Mouse (Mus musculus) hindlimb bud, embryonic 11.5 days (tissue): ENCODE measurements at regions not wholly inside any gene's neighbourhood (a gene's known extent, or its start where the extent isn't known, plus 50 kb on each side); places are given as distances from the start of the nearest gene placed in this dataset.

Experiments
- DNase-seq: peaks from one replicate; pipeline ENCODE4 v3.0.0-alpha.2; 2012; ENCODE audit warnings: low read depth, low spot score; ENCODE audit errors: extremely low spot score

DNA sequence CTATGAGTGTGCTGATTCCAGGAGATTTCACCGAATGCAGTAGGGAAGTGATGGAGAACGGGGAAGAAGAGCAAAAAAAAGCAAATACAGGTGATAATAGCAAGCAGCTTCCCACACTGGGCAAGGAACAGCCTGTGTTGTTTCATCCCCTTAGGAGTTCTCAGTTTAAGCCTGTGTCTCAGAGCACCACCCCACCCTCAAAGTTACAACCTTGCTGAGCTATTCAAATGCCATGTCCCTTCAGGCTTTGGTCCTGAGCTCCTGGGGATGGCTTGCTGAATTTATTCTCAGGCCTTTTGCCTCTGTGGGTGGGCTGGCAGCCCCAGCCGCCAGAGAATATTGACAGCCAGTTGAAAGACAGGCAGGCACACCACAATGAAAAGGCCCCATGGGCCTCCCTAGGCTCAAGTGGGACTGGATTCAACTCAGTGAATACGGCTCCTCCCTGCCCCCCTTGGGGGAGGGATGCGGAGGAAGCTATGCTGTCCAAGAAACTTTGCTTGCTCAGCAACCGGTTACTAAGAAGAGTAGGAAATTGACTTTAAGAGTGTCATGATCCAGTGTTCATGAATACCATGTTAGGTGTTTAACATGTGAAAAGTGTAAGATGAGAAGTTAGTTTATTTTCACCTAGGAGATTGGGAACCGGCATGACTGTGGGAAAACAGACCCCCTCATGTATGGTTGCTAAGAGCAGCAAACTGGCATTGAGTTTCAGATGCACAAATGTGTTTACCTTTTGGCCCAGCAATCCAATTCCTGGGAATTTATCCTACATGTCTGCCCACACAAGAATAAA is 142.5 kb upstream of the Egfl6 start:
- no peak for DNase-seq

DNA sequence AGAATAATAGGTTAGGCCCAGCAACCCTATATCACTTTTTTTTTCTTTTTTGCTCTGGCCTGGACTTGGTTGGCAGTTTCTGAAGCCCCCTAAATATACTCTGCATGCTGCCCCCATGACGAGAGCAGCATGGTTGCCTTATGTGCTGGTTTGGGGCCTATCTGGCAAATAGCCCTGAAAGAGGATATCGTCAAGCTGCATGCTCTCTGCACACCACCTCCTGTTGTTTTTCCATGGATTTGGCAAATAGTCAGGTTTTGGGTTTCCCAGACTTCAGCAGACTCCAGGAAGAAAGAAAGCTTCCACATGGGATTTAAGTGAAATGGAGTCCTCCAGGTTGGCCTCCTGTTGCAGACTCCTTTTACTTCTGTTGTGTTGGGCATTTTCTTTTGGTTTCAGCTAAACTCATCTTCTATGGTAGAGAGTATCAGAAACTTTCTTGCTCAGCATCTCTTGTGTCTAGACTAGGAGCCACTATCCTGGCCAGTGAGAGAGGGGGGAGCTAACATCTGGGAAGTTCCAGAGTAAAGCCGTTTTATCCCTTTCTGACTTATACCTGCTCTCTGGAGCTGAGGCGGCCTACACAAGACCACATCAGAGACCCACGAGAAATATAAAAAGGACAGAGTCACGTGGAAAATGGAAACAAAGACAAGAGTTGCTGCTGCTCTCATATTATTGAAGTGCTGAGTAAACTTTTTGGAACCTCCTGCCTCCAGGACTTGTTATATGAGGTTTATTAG is 140.4 kb upstream of the Egfl6 start:
- DNase-seq, result no peak

DNA sequence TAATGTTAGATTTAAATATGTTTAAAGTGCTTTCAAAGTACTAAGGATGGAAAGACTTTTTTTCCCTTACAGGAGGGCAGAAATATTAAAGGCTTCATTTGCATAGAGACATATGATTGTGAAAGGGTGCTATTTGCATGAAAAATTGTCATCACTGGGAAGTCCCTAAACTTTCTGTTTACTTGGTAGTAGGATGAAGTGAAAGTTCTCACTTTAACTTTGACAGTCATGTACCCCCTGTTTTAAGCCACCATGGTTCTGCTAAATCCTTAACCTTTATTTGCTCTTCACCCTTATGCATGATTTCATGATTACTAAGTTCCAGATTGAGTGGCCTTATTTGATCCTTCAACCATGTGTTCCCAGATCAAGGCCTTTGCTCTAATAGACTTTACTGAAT is 132.6 kb upstream of the Egfl6 start:
- DNase-seq, result no peak

DNA sequence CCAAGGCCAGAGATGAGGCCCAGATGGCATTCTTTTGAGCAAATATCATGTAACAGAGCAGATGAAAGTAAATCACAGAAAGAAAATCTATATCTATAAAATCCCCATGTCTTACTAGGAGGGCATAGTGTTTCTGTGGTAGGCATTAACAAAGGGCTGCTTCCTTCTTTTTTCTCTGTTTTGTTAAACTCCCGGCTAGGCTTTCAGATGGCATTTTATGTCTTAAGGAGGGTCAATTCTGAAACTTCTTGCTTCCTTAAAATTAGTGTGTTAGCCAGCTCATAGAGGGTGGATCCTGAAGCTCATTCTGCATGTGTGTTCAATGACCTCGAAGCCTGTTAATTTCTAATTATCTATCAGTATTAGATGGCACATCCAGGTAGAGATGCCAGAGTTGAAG is 123.8 kb upstream of the Egfl6 start:
- DNase-seq, result no peak

DNA sequence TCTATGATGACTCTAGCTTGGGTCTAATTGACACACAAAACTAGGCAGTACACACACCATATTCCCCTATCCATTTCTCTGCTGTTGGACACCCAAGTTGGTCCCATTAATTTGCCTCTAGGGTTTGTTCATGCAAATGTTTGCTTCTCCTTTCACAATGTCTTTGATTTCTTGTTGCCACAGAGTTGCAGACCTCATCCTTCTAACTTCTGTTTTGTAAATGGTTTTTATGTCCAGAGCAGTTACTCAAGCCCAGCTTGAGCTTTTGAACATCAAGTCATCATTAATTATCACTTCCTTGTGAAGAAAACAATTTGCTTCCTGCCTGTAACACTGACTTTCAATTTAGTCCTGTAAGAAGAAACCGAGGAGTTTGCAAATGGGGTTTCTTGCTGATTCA is 122.6 kb upstream of the Egfl6 start:
- DNase-seq, result no peak

DNA sequence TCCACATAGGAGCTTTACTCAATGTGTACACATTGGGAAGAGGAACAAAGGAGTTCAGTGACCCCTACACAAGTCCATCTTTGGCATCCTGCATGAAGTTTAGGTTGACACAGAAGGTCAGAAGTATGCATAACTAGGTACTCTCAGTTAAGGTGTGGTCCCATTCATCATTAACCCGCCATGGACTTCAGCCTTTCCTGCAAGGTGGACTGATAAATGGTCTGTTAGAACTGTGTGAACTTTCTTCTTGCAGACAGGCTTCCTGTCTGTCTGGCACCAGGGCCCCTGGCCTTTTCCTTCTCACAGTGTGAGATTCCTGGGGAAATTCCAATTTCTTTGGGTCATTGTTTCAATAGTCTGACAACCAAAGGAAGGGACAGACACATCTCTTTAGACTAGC is 121.5 kb upstream of the Egfl6 start:
- no peak for DNase-seq

DNA sequence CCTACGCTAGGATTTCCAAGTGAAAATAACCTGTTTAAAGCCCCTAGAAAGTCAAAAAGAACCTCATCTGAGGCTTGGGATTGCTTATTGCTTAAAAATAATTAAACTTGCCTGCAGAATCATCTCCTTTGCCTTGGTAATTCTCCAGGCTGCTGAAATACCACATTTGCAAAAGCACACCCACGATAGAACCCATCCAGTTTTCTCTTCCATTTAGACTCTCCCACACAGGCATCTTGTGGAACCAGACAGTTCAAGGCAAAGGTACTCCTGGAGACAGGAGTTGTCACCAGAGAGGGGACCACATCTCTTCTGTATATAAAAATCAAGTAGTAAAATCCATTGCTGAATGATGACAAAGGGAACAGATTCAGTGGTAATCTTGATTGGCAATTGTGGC is 118.8 kb upstream of the Egfl6 start:
- DNase-seq, result no peak

DNA sequence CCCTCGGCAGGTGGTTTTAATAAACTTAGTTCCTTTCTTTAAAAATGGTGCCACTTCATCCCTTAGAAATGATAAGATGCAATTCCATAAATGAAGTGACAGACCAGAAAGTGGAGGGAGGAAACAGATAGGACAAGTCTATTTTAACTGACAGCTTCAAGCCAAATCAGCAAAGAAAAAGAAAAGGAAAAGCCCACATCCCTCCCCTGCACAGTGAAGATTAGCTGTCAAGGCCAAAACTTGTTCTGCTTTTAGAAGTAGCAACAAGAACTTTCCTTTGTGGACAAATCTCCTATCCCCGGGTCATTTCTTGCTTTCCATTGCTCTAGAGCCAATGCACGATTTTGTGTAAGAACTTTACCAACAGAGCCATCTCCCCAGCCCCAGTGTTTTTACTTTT is 108.7 kb upstream of the Egfl6 start:
- DNase-seq, result no peak

DNA sequence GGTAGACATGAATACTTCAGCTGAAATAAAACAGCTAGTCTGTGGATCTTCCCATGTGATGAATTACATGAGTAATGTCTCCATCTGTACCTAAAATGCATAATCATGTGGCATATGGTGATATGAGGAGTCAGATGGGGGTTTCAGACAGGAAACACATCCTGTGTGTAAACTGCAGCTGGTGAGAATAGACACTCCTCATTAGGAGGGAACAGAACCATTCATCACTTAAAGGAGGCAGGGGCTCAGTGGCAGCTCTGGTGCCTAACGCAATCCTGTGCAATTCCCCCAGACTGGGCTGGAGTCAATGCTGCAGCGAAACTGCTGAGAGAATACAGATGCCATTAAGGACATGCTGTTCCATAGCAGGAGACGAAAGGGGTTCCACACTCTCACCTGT is 103.3 kb upstream of the Egfl6 start:
- no peak for DNase-seq

DNA sequence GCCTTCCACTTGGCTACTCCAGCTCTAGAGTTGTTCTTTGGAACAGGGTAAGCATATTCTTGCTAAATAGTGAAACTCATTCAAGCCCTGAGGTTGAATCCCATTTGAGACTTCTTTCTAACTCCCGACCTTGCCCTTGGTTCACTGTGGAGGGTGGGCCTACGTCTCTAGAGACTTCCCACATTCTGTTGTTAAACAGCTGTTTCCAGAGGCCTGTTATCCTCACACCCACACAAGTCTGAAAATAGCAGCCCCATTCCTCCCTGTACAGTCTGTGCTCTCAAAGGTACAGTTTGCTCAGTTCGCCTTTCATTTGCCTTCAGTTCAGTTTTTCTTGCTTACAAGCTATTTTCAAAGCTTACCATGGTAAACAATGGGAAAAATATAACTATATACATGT is 87.9 kb upstream of the Egfl6 start:
- no peak for DNase-seq

DNA sequence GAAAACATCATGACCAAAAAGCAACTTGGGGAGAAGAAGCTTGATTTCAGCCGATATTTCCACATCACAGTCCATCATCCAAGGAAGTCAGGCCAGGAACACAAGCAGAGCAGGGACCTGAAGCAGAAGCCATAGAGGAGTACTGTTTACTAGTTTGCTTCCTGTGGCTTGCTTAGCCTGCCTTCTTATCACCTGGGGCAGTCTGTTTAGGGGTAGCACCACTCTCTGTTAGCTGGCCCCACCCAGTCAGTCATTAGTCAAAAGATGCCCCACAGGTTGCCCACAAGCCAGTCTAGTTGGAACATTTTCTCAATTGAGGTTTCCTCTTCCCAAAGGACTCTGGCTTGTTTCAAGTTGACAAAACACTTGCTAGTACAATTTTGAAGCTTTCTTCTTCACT is 87.1 kb upstream of the Egfl6 start:
- no peak for DNase-seq

DNA sequence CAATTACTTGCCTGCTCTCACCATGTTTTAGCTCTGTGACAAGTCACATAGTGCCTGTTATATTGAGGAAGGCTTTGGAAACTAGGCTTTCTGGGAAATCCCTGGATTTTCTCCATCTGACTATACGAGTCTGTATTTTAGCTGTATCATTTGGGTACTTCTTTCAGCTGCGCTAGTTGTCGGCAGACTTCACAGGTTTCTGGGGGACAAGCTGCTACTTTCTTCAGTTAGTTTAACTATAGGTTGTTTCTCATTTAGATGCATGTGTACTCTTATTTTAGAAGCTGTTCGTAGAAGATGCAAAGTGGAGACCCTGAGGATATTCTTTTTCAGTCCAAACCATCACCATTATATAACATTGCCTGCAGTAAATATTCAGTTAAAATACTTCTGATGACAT is 86.3 kb upstream of the Egfl6 start:
- no peak for DNase-seq

DNA sequence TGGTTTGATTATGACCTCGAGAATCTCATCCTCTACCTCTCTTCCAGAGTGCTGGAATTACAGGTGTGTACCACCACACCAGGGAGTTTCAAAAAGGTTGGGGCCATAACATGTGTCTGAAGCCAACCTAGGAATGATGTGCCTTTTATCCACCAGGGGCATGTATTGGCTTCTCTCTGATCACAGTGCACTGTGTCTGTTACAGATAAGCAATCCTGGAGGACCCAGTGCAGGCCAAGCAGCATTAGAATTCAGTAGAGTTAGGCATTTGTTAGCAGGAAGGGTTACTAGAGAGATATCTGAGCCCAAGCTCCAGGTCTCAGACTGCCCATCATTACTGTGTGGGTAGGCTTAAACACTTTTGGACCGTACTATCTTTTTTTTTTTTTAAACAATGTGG is 80.8 kb upstream of the Egfl6 start:
- no peak for DNase-seq

DNA sequence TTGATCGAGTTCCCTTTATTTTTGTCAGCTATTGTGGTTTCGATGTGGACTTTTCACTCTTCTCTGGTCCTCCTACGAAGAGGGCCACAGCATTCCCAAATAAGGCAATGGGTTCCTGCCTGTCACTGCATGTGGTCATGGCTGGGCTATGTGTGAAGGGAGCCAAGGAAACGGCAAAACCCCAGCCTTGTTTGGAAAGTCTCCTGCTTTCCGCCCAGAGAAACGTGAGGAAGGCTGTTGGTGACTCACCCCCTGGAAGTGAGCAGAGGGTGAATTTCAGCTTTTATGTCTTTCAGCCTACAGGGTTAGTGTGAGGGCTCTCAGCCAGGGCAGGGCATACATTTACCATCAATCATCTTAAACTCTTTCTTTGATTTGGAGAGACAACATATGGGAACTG is 76.3 kb upstream of the Egfl6 start:
- no peak for DNase-seq

DNA sequence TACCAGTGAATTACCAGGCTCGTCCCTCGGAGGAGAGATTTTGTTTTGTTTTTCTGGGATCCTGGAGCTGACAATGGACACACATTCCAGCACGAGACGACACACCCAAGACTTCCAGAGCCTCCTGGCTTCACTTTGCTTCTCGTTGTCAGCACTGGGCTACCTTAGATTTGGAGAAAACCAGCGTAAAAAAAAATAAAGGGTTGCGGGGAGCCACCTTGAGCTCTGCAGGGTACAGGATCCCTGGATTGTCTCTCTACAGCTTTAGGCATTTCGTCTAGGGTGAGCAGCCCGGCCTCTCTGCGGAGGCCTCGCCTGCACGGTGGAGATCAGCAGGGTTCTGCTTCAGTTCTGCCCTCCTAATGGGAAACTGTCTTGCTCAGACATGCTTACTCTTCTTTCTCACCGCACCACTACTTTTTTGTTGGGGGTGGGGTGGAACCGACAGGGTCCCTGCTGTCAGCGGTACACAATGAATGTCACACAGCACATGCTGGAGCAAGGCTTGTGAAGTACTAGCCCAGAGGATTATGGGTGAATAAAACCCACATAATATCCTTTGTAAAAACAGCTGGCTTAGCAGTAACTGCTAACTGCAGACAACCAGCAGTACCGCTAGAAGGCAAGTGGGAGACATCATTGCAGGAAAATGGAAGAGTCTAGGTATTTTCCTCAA is 75.7 kb upstream of the Egfl6 start:
- DNase-seq, result peak; percentile 47

DNA sequence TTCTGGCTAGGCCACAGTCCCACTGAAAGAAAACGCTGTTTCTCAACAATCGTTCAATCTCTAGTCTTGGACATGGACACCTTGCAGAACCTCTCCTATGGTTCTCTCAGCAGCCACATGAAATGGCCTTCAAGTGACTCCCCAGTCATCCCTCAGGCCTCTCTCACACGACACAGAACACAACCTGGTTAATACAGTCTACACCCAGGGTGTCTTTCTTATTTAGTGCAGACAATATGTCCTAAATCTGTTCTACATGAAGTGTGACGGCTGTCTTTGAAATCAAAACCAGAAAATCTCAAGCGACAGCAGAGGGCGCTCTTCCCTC is 75.2 kb upstream of the Egfl6 start:
- DNase-seq, result no peak

DNA sequence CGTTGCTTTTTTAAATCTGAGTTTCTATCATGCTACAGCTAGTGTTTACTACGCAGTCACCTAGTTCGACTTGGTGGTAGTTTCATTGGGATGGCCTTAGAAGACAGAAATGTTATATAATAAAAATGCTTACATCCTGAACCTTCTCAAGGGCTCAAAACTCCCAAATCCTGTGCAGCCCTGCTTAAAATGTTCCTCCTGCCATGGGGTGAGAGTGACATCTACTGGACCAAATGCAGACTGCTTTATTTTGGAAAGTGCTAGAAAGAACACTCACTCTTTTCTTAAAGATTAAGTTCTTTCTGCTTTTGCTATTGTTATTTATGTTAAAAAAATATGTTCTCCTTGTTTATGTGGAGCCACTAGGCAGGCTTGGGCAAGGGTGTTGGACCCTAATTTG is 66.9 kb upstream of the Egfl6 start:
- no peak for DNase-seq

DNA sequence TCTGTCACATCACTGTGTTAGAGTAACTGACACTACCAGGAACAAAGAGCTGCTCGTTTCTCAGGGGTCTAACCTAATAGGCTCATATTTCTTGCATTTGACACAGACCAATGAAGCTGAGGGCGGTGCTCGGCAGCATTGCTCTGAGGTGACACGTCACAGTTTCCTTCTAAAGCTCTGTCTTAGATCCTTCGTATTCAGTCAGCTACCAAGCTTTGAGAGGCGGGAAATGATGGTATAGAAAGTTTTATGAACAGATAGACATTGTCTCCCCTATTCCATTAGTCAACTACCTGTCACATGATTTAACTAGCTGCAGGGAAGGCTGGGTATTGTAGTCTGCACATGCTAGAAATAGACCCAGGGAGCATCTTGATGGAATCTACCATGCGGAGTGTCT is 60.2 kb upstream of the Egfl6 start:
- DNase-seq, result no peak

DNA sequence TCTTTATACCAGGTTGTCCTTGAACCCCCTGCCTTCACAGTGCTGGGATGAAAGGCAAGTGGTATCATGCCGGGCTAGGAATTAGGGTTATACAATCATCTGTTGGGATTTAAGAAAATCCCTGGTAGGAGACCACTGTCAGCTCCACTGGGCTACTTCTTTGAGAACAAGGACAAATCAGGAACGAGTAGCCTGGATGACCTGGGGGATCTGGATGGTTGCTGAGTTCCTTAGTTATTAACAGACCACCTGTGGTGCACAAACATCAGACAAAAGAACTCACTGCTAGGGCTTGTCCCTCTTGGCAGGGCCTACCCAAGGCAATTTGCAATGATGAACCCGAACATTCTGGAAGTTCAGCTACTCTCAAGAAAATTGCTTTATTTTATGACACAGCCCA is 55.7 kb upstream of the Egfl6 start:
- no peak for DNase-seq

DNA sequence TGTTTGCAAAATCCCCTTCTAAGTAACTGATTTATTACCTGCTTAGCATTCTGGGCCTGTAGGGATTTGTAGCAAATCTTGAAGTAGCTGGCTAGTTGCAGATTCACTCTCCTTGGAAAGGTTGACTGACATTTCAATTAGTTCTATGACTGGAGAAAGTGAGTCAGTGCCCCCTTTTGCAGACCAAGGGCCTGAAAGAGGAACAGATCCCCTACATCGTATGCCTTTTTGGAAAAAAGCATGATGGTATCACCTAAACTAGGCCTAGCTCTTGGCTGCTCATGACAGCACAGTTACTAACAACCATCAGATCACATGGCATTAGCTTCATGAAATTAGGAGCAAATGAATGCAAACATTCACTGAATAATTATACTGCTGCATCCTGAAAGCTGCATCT is 54.7 kb upstream of the Egfl6 start:
- no peak for DNase-seq
